Mouse (Mus musculus) stomach, postnatal 0 days (tissue): ENCODE results near the gene 2810004N23Rik.

Experiments
- CTCF ChIP-seq: IDR thresholded peaks from 2 replicates; pipeline ENCODE4 v1.5.1; 2016; ENCODE audit warnings: antibody characterized with exemption, low read depth, mild to moderate bottlenecking, moderate library complexity
- EP300 ChIP-seq: optimal IDR thresholded peaks from 2 replicates; pipeline ENCODE3; 2016; ENCODE audit warnings: antibody characterized with exemption

DNA sequence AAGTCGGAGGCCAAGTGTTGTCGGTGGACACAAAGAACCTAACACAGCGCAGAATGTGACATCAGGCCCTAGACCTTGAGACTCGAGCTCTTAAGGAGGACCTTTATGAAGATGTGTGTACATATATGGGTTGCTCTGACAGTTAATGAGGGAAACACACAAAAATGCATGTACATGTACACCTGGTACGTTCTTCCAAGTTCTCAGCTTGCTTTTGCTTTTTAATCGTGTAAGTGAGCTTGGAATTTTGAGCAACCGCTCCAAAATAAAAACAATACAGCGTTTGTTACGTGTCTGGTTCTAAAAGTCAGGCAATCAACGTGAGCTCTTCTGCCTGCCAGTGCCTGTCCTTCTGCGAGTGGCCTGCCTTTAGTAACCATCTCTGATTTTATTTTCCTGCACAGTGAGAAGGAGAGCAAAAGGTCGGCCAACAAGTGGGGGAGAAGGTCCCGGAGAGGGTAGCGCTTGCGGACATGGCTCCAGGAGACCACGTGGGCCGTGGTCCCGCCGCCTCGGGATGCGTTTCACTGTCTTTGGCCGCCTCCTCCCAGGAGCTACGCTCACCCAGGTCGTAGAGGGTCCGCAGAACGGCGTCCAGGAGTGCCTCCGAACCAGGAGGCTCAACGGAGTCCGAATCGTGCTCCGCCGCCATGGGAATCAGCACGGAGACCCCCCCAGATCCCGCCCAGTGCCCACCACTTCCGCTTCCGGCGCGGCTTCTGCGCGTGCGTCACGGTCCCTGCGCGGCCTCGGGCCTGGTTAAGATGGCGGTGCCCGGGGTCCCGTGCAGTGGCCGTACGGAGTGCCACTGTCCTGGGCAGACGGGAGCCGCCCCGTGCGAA lies at the start of gene 2810004N23Rik, which contains the start of gene Gnpat:
- TF ChIP-seq CTCF = no peak
- peak; percentile 26 for TF ChIP-seq EP300
